Mouse (Mus musculus): ENCODE data around the gene Olfr1256. TPM values are rescaled to one million over a fixed set of nuclear protein-coding genes. Genes with fewer than 3 reads are reported as not detected.

Gene Olfr1256
- polyA plus RNA-seq, 2 experiments = not detected

DNA sequence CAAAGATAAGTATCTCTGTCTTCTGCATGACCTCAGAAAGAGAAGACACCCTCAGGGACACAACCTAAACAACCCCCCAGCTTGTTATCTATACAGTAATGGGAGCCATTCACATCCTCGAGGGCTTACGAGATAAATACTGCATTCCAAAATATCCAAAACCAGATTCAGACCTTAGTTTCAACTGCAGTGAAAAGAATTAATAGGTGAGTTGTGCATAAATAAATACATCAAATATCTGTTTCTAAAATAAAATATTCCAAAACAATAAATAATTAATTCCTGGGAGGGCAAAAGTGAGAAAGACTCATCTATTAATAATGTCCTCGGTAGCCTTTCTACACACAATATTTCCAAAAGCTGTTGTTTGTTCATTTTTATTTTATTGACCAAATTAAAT is 29.6 kb downstream of the Olfr1256 start, which contains the start of gene Olfr1255:
Gene Olfr1255 (plus strand): TSS at position 301 of the 400 bp plus-strand sequence.
- ATAC-seq (ENCODE audit: low FRiP score, low read depth) (no peak), DNase-seq (ENCODE audit: low spot score) (no peak)
- no peak within 1 kb of the TSS for H3K9ac ChIP-seq (ENCODE audit: low read depth, low read length, severe bottlenecking)
- H3K36me3 ChIP-seq (ENCODE audit: control insufficient read depth, insufficient read depth, low read length) = no peaks in the 10 kb centered on the region
- no peaks in the 10 kb centered on the region for H3K9me3 ChIP-seq (ENCODE audit: control insufficient read depth, low read length)
- H3K27ac ChIP-seq (replicated peaks; ENCODE audit: low read depth, low read length) = no peak within 1 kb of the TSS
- H3K4me1 ChIP-seq (ENCODE audit: control insufficient read depth, insufficient read depth, low read length) = no peaks in the 10 kb centered on the region
- H3K27me3 ChIP-seq (ENCODE audit: control insufficient read depth, insufficient read depth, low read length) = no peaks in the 10 kb centered on the region
- TF ChIP-seq POLR2A (IDR thresholded peaks at IDR 0.05; ENCODE audit: borderline replicate concordance, extremely low read depth, insufficient read depth, insufficient read length) = no peak
- no peak within 1 kb of the TSS for H3K4me3 ChIP-seq (replicated peaks; ENCODE audit: low read length)
- H3K4me2 ChIP-seq (replicated peaks; ENCODE audit: low read depth, low read length, severe bottlenecking) = no peak within 1 kb of the TSS
- 88% methylated on average over 3 of the region's 3 CpGs for WGBS

DNA sequence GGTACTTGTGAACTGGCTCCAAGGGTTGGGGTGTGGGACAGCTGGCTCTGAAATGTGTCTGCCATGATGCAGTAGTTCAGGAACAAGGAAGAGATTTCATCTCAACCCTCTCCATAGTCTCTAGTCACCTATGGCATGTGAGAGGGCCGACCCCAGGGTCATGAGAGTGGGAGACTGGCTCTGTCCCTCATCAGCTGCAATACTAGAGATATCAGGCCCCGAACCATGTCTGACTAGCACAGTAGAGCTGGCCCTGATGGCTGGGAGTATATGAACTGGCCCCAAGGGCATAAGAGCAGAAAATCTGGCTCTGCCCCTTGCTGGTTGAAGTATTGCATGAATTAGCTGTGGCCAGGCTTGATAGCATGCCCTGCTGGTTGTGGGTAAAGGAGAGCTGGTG is 30.6 kb downstream of the Olfr1256 start:
- TF ChIP-seq POLR2A (IDR thresholded peaks at IDR 0.05; ENCODE audit: borderline replicate concordance, extremely low read depth, insufficient read depth, insufficient read length) = no peak
- no peaks in the 10 kb centered on the region for H3K4me1 ChIP-seq (ENCODE audit: control insufficient read depth, insufficient read depth, low read length)
- 90% methylated on average over 2 of the region's 2 CpGs for WGBS
- H3K4me3 ChIP-seq (replicated peaks; ENCODE audit: low read length) = no peak overlapping the region
- no peak for DNase-seq (ENCODE audit: low spot score)
- no peaks in the 10 kb centered on the region for H3K36me3 ChIP-seq (ENCODE audit: control insufficient read depth, insufficient read depth, low read length)
- H3K9me3 ChIP-seq (ENCODE audit: control insufficient read depth, low read length) = no peaks in the 10 kb centered on the region
- H3K27ac ChIP-seq (replicated peaks; ENCODE audit: low read depth, low read length) = no peak overlapping the region
- no peaks in the 10 kb centered on the region for H3K27me3 ChIP-seq (ENCODE audit: control insufficient read depth, insufficient read depth, low read length)
- H3K9ac ChIP-seq (ENCODE audit: low read depth, low read length, severe bottlenecking) = no peak overlapping the region
- H3K4me2 ChIP-seq (replicated peaks; ENCODE audit: low read depth, low read length, severe bottlenecking) = no peak overlapping the region
- ATAC-seq (ENCODE audit: low FRiP score, low read depth) = no peak

DNA sequence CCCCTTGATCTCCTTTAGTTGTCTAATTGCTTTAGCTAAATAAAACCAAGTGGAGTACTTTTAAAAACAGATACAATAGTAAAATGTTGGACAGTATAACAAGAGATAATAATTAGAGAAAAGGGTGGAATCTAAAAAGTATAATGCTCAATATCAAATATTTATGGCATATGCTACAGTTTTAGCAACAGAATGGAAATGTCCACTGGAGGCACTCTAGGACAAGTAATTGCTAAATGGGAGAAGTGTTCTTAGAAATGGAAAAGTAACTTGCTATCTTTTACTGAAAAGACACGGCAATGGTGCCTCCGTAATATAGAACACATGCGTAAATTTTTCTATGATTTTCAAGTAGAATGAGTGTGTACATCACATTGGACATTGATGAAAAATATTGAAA is 41.8 kb downstream of the Olfr1256 start:
- no peak for DNase-seq (ENCODE audit: low spot score)
- no peaks in the 10 kb centered on the region for H3K9me3 ChIP-seq (ENCODE audit: control insufficient read depth, low read length)
- TF ChIP-seq POLR2A (IDR thresholded peaks at IDR 0.05; ENCODE audit: borderline replicate concordance, extremely low read depth, insufficient read depth, insufficient read length) = no peak
- no peaks in the 10 kb centered on the region for H3K27me3 ChIP-seq (ENCODE audit: control insufficient read depth, insufficient read depth, low read length)
- H3K4me2 ChIP-seq (replicated peaks; ENCODE audit: low read depth, low read length, severe bottlenecking) = no peak overlapping the region
- 82% methylated on average over 3 of the region's 3 CpGs for WGBS
- no peaks in the 10 kb centered on the region for H3K4me1 ChIP-seq (ENCODE audit: control insufficient read depth, insufficient read depth, low read length)
- no peaks in the 10 kb centered on the region for H3K36me3 ChIP-seq (ENCODE audit: control insufficient read depth, insufficient read depth, low read length)
- H3K4me3 ChIP-seq (replicated peaks; ENCODE audit: low read length) = no peak overlapping the region
- H3K9ac ChIP-seq (ENCODE audit: low read depth, low read length, severe bottlenecking) = no peak overlapping the region
- ATAC-seq (ENCODE audit: low FRiP score, low read depth) = no peak
- H3K27ac ChIP-seq (replicated peaks; ENCODE audit: low read depth, low read length) = no peak overlapping the region

DNA sequence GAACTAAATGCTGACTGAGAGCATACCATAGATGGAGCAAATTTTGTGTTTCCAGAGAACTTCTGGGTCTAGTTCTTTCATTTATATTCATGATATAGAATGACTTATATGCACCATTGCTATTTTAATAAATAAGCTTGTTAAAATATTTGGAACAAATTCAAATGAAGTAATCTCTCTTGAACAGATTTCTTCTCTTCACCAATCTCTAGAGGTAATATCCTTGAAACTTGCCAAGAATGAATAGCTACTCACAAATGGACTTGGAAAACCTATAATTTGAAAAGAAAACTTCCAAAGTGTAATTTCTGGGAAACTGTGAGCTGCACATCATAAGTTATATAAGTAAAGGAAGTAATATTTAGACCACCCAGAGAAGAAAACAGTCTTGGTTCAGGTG is 47.8 kb downstream of the Olfr1256 start, which contains the start of gene Olfr1254:
Gene Olfr1254 (minus strand): TSS at position 101 of the 400 bp plus-strand sequence.
- Histone ChIP-seq H3K9me3 (ENCODE audit: control insufficient read depth, low read length) (no peaks in the 10 kb centered on the region), H3K27ac (replicated peaks; ENCODE audit: low read depth, low read length) (no peak within 1 kb of the TSS), H3K4me2 (replicated peaks; ENCODE audit: low read depth, low read length, severe bottlenecking) (no peak within 1 kb of the TSS), H3K4me1 (ENCODE audit: control insufficient read depth, insufficient read depth, low read length) (no peaks in the 10 kb centered on the region), H3K36me3 (ENCODE audit: control insufficient read depth, insufficient read depth, low read length) (no peaks in the 10 kb centered on the region), H3K9ac (ENCODE audit: low read depth, low read length, severe bottlenecking) (no peak within 1 kb of the TSS), H3K27me3 (ENCODE audit: control insufficient read depth, insufficient read depth, low read length) (no peaks in the 10 kb centered on the region), H3K4me3 (replicated peaks; ENCODE audit: low read length) (no peak within 1 kb of the TSS)
- ATAC-seq (ENCODE audit: low FRiP score, low read depth) = no peak
- TF ChIP-seq POLR2A (IDR thresholded peaks at IDR 0.05; ENCODE audit: borderline replicate concordance, extremely low read depth, insufficient read depth, insufficient read length) = no peak
- DNase-seq (ENCODE audit: low spot score) = no peak

Other genes with a start within 250 kb of the Olfr1256 start
- gene Olfr1246, start 248.4 kb downstream of the Olfr1256 start, polyA plus RNA-seq (2012; rRNA removed) = not detected in 2 replicates
- not detected in 2 replicates for gene Olfr1246, start 248.4 kb downstream of the Olfr1256 start, polyA plus RNA-seq (2014; fragmentation: Nextera tagmentation; extraction: Ambion mirVana)
- gene Olfr1247, start 227.4 kb downstream of the Olfr1256 start, polyA plus RNA-seq (2012; rRNA removed) = not detected in 2 replicates
- gene Olfr1247, start 227.4 kb downstream of the Olfr1256 start, polyA plus RNA-seq (2014; fragmentation: Nextera tagmentation; extraction: Ambion mirVana) = not detected in 2 replicates
- not detected in 2 replicates for gene Olfr1248, start 223.3 kb downstream of the Olfr1256 start, polyA plus RNA-seq (2012; rRNA removed)
- gene Olfr1248, start 223.3 kb downstream of the Olfr1256 start, polyA plus RNA-seq (2014; fragmentation: Nextera tagmentation; extraction: Ambion mirVana) = not detected in 2 replicates
- gene Olfr1249, start 206.6 kb downstream of the Olfr1256 start, polyA plus RNA-seq (2012; rRNA removed) = not detected in 2 replicates
- gene Olfr1249, start 206.6 kb downstream of the Olfr1256 start, polyA plus RNA-seq (2014; fragmentation: Nextera tagmentation; extraction: Ambion mirVana) = not detected in 2 replicates
- gene Olfr1250, start 180.1 kb downstream of the Olfr1256 start, polyA plus RNA-seq (2012; rRNA removed) = not detected in 2 replicates
- gene Olfr1250, start 180.1 kb downstream of the Olfr1256 start, polyA plus RNA-seq (2014; fragmentation: Nextera tagmentation; extraction: Ambion mirVana) = not detected in 2 replicates
- gene Olfr1251, start 169.6 kb downstream of the Olfr1256 start, polyA plus RNA-seq (2012; rRNA removed) = not detected in 2 replicates
- not detected in 2 replicates for gene Olfr1251, start 169.6 kb downstream of the Olfr1256 start, polyA plus RNA-seq (2014; fragmentation: Nextera tagmentation; extraction: Ambion mirVana)
- gene Olfr1252, start 116.5 kb downstream of the Olfr1256 start, polyA plus RNA-seq (2012; rRNA removed) = not detected in 2 replicates
- not detected in 2 replicates for gene Olfr1252, start 116.5 kb downstream of the Olfr1256 start, polyA plus RNA-seq (2014; fragmentation: Nextera tagmentation; extraction: Ambion mirVana)
- not detected in 2 replicates for gene Olfr1253, start 84.5 kb downstream of the Olfr1256 start, polyA plus RNA-seq (2012; rRNA removed)
- not detected in 2 replicates for gene Olfr1253, start 84.5 kb downstream of the Olfr1256 start, polyA plus RNA-seq (2014; fragmentation: Nextera tagmentation; extraction: Ambion mirVana)
- gene Olfr1254, start 47.9 kb downstream of the Olfr1256 start, polyA plus RNA-seq (2012; rRNA removed) = not detected in 2 replicates
- gene Olfr1254, start 47.9 kb downstream of the Olfr1256 start, polyA plus RNA-seq (2014; fragmentation: Nextera tagmentation; extraction: Ambion mirVana) = not detected in 2 replicates
- not detected in 2 replicates for gene Olfr1255, start 29.5 kb downstream of the Olfr1256 start, polyA plus RNA-seq (2012; rRNA removed)
- gene Olfr1255, start 29.5 kb downstream of the Olfr1256 start, polyA plus RNA-seq (2014; fragmentation: Nextera tagmentation; extraction: Ambion mirVana) = not detected in 2 replicates
- not detected in 2 replicates for gene Olfr48, start 6.7 kb upstream of the Olfr1256 start, polyA plus RNA-seq (2012; rRNA removed)
- gene Olfr48, start 6.7 kb upstream of the Olfr1256 start, polyA plus RNA-seq (2014; fragmentation: Nextera tagmentation; extraction: Ambion mirVana) = not detected in 2 replicates
- not detected in 2 replicates for gene Olfr1257, start 36.9 kb upstream of the Olfr1256 start, polyA plus RNA-seq (2012; rRNA removed)
- not detected in 2 replicates for gene Olfr1257, start 36.9 kb upstream of the Olfr1256 start, polyA plus RNA-seq (2014; fragmentation: Nextera tagmentation; extraction: Ambion mirVana)
- not detected in 2 replicates for gene Olfr1258, start 85.8 kb upstream of the Olfr1256 start, polyA plus RNA-seq (2012; rRNA removed)
- not detected in 2 replicates for gene Olfr1258, start 85.8 kb upstream of the Olfr1256 start, polyA plus RNA-seq (2014; fragmentation: Nextera tagmentation; extraction: Ambion mirVana)
- not detected in 2 replicates for gene Olfr1259, start 107.1 kb upstream of the Olfr1256 start, polyA plus RNA-seq (2012; rRNA removed)
- not detected in 2 replicates for gene Olfr1259, start 107.1 kb upstream of the Olfr1256 start, polyA plus RNA-seq (2014; fragmentation: Nextera tagmentation; extraction: Ambion mirVana)
- gene Olfr1260, start 132.8 kb upstream of the Olfr1256 start, polyA plus RNA-seq (2012; rRNA removed) = not detected in 2 replicates
- gene Olfr1260, start 132.8 kb upstream of the Olfr1256 start, polyA plus RNA-seq (2014; fragmentation: Nextera tagmentation; extraction: Ambion mirVana) = not detected in 2 replicates
- gene Olfr1261, start 149.7 kb upstream of the Olfr1256 start, polyA plus RNA-seq (2012; rRNA removed) = not detected in 2 replicates
- gene Olfr1261, start 149.7 kb upstream of the Olfr1256 start, polyA plus RNA-seq (2014; fragmentation: Nextera tagmentation; extraction: Ambion mirVana) = not detected in 2 replicates
- gene Olfr1262, start 158.6 kb upstream of the Olfr1256 start, polyA plus RNA-seq (2012; rRNA removed) = not detected in 2 replicates
- gene Olfr1262, start 158.6 kb upstream of the Olfr1256 start, polyA plus RNA-seq (2014; fragmentation: Nextera tagmentation; extraction: Ambion mirVana) = not detected in 2 replicates
- gene Olfr1263, start 170.6 kb upstream of the Olfr1256 start, polyA plus RNA-seq (2012; rRNA removed) = not detected in 2 replicates
- gene Olfr1263, start 170.6 kb upstream of the Olfr1256 start, polyA plus RNA-seq (2014; fragmentation: Nextera tagmentation; extraction: Ambion mirVana) = not detected in 2 replicates
- gene Olfr1264, start 184.0 kb upstream of the Olfr1256 start, polyA plus RNA-seq (2012; rRNA removed) = not detected in 2 replicates
- not detected in 2 replicates for gene Olfr1264, start 184.0 kb upstream of the Olfr1256 start, polyA plus RNA-seq (2014; fragmentation: Nextera tagmentation; extraction: Ambion mirVana)
- not detected in 2 replicates for gene Olfr1265, start 193.8 kb upstream of the Olfr1256 start, polyA plus RNA-seq (2012; rRNA removed)
- not detected in 2 replicates for gene Olfr1265, start 193.8 kb upstream of the Olfr1256 start, polyA plus RNA-seq (2014; fragmentation: Nextera tagmentation; extraction: Ambion mirVana)
- not detected in 2 replicates for gene Olfr140, start 222.0 kb upstream of the Olfr1256 start, polyA plus RNA-seq (2012; rRNA removed)
- not detected in 2 replicates for gene Olfr140, start 222.0 kb upstream of the Olfr1256 start, polyA plus RNA-seq (2014; fragmentation: Nextera tagmentation; extraction: Ambion mirVana)